Mouse (Mus musculus): ENCODE data around the gene Olfr944. TPM values are rescaled to one million over a fixed set of nuclear protein-coding genes. Genes with fewer than 3 reads are reported as not detected.

The Olfr944 gene
- polyA plus RNA-seq (2016; fragmentation: Nextera tagmentation; extraction: Ambion mirVana): not detected in 2 replicates

DNA sequence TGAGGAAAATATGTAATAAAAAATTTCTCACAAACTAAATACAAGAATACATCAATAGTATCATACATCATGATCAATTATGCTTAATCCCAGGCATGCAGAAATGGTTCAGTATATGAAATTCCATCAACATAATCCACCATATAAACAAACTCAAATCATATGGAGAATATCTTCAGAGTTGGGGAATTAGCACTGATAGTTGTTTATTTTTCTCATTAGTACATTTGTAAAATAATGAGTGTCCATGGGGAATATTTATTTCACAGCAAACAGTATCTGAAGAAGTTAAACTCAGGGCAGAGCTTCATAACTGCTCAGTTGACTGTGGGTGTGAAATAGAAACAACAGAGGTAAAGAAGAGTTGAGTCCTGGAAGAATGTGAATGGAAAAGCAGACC lies at the start of gene Olfr944:
Gene Olfr944 (plus strand): TSS at position 301 of the 400 bp plus-strand sequence.
- H3K27me3 ChIP-seq (replicated peaks; ENCODE audit: low read depth, poor library complexity, severe bottlenecking): no peaks in the 10 kb centered on the region
- H3K27ac ChIP-seq (replicated peaks): no peak within 1 kb of the TSS
- H3K9me3 ChIP-seq: no peaks in the 10 kb centered on the region
- H3K4me1 ChIP-seq: no peaks in the 10 kb centered on the region
- no peak within 1 kb of the TSS for H3K4me3 ChIP-seq
- no peak for DNase-seq (ENCODE audit: low spot score)
- H3K36me3 ChIP-seq (replicated peaks): no peaks in the 10 kb centered on the region

DNA sequence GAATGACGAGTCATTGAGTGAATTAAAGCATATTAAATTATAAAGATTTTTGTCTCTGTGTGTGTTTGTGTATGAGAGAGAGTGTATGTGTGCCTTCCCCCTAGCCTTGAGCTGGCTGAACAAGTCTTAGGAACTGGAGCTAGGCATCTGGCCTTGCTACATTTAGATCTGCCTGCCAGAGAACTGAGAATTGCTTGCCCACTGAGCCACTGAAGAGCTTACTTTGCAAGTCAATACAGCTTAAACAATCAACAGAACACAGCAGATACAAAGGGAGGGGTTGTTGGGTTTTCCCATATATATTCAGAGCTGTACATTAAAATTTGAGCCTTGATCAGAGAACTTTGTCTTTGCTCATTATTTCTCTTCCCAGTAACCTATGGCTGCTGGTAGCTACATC lies 49.3 kb upstream of the Olfr944 start:
- H3K4me3 ChIP-seq: no peak overlapping the region
- H3K9me3 ChIP-seq: no peaks in the 10 kb centered on the region
- no peaks in the 10 kb centered on the region for H3K4me1 ChIP-seq
- no peaks in the 10 kb centered on the region for H3K36me3 ChIP-seq (replicated peaks)
- no peak overlapping the region for H3K27ac ChIP-seq (replicated peaks)
- 67% methylated on average over 1 of the region's 1 CpGs for WGBS
- DNase-seq (ENCODE audit: low spot score): no peak
- no peaks in the 10 kb centered on the region for H3K27me3 ChIP-seq (replicated peaks; ENCODE audit: low read depth, poor library complexity, severe bottlenecking)

DNA sequence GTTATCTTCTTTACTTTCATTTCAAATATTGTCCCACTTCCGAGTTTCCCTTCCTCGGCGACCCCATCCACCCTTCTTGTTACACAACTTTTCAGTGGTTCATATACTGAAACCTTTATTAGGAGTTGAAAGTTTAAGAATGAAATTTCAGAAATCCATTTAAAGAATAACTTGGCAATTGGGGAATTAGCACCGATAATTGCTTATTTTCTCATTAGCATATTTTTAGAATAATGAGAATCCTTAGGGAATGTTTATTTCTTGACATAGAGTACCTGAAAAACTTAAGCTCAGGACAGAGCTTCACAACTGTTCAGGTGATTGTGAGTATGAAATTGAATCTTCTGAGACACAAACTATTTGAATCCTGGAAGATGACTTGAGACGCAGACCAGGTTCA lies 35.7 kb upstream of the Olfr944 start, which contains the start of gene Olfr943:
Gene Olfr943 (plus strand): TSS at position 301 of the 400 bp plus-strand sequence.
- H3K4me3 ChIP-seq: no peak within 1 kb of the TSS
- no peak within 1 kb of the TSS for H3K27ac ChIP-seq (replicated peaks)
- 93% methylated on average over 5 of the region's 5 CpGs for WGBS
- no peaks in the 10 kb centered on the region for H3K4me1 ChIP-seq
- peaks cover 6% of the 10 kb centered on the region for H3K9me3 ChIP-seq
- DNase-seq (ENCODE audit: low spot score): no peak
- no peaks in the 10 kb centered on the region for H3K36me3 ChIP-seq (replicated peaks)
- no peaks in the 10 kb centered on the region for H3K27me3 ChIP-seq (replicated peaks; ENCODE audit: low read depth, poor library complexity, severe bottlenecking)

DNA sequence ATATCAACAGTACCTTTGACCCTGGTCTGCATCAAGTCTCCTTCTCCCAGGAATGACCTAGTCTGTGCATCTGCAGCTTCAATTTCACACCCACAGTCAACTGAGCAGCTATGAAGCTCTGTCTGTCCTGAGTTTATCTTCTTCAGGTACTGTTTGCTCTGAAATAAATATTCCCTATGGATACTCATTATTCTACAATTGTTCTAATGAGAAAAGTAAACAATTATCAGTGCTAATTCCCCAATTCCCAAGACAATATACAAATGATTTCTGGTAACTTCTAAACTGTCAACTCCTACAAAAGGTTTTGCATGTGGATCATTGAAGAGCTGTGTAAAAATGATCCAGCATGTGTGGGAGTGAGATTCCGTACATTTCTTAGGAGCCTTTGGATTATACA lies 48.2 kb downstream of the Olfr944 start, which contains the start of gene Olfr1537:
Gene Olfr1537 (minus strand): TSS at position 101 of the 400 bp plus-strand sequence.
- Histone ChIP-seq H3K4me1 (no peaks in the 10 kb centered on the region), H3K9me3 (no peaks in the 10 kb centered on the region), H3K36me3 (replicated peaks) (no peaks in the 10 kb centered on the region), H3K27me3 (replicated peaks; ENCODE audit: low read depth, poor library complexity, severe bottlenecking) (no peaks in the 10 kb centered on the region), H3K27ac (replicated peaks) (no peak within 1 kb of the TSS), H3K4me3 (no peak within 1 kb of the TSS)
- 86% methylated on average over 1 of the region's 1 CpGs for WGBS
- DNase-seq (ENCODE audit: low spot score): no peak

Other genes with a start within 250 kb of the Olfr944 start
- gene Olfr933, start 229.6 kb upstream of the Olfr944 start, polyA plus RNA-seq (2016; fragmentation: Nextera tagmentation; extraction: Ambion mirVana): not detected in 2 replicates
- gene Olfr934, start 213.6 kb upstream of the Olfr944 start, polyA plus RNA-seq (2016; fragmentation: Nextera tagmentation; extraction: Ambion mirVana): not detected in 2 replicates
- gene Olfr935, start 202.2 kb upstream of the Olfr944 start, polyA plus RNA-seq (2016; fragmentation: Nextera tagmentation; extraction: Ambion mirVana): not detected in 2 replicates
- not detected in 2 replicates for gene Olfr146, start 178.5 kb upstream of the Olfr944 start, polyA plus RNA-seq (2016; fragmentation: Nextera tagmentation; extraction: Ambion mirVana)
- gene Olfr937, start 137.0 kb upstream of the Olfr944 start, polyA plus RNA-seq (2016; fragmentation: Nextera tagmentation; extraction: Ambion mirVana): not detected in 2 replicates
- not detected in 2 replicates for gene Olfr938, start 123.0 kb upstream of the Olfr944 start, polyA plus RNA-seq (2016; fragmentation: Nextera tagmentation; extraction: Ambion mirVana)
- gene Olfr27, start 73.8 kb upstream of the Olfr944 start, polyA plus RNA-seq (2016; fragmentation: Nextera tagmentation; extraction: Ambion mirVana): not detected in 2 replicates
- not detected in 2 replicates for gene Olfr943, start 35.6 kb upstream of the Olfr944 start, polyA plus RNA-seq (2016; fragmentation: Nextera tagmentation; extraction: Ambion mirVana)
- not detected in 2 replicates for gene Olfr1537, start 48.1 kb downstream of the Olfr944 start, polyA plus RNA-seq (2016; fragmentation: Nextera tagmentation; extraction: Ambion mirVana)
- gene Olfr945, start 74.9 kb downstream of the Olfr944 start, polyA plus RNA-seq (2016; fragmentation: Nextera tagmentation; extraction: Ambion mirVana): not detected in 2 replicates
- gene Olfr948, start 124.1 kb downstream of the Olfr944 start, polyA plus RNA-seq (2016; fragmentation: Nextera tagmentation; extraction: Ambion mirVana): not detected in 2 replicates
- not detected in 2 replicates for gene Olfr951, start 185.5 kb downstream of the Olfr944 start, polyA plus RNA-seq (2016; fragmentation: Nextera tagmentation; extraction: Ambion mirVana)
- gene Olfr952, start 225.2 kb downstream of the Olfr944 start, polyA plus RNA-seq (2016; fragmentation: Nextera tagmentation; extraction: Ambion mirVana): not detected in 2 replicates